Mouse (Mus musculus) brain, embryonic 14.5 days (tissue): ENCODE data around the gene Slc22a15.

Source experiments
- CTCF ChIP-seq: fragments of 200-500 bp; IDR thresholded peaks from 2 replicates; pipeline ENCODE4 v1.5.1; 2012; ENCODE audit warnings: inconsistent platforms, mild to moderate bottlenecking, moderate library complexity, borderline replicate concordance; ENCODE audit not compliant: insufficient read depth, insufficient read length; ENCODE audit errors: extremely low read depth
- POLR2A ChIP-seq: fragments of 200-500 bp; IDR thresholded peaks from 2 replicates; pipeline ENCODE4 v1.6.1; 2012; ENCODE audit warnings: mild to moderate bottlenecking, inconsistent platforms, borderline replicate concordance; ENCODE audit not compliant: poor library complexity, insufficient read depth, insufficient read length, severe bottlenecking; ENCODE audit errors: extremely low read depth

- no peak for TF ChIP-seq POLR2A
- no peak for TF ChIP-seq CTCF
Observed at GRCm38 (mm10) chr3:101860151-101860550, 64.1 kb downstream of the Slc22a15 start.
